Mouse (Mus musculus) lung, adult 2 months (tissue): ENCODE data around the gene Adamtsl5.

Source experiments
- CTCF ChIP-seq: fragments of 200-500 bp; IDR thresholded peaks from 2 replicates; pipeline ENCODE4 v1.5.1; 2011; ENCODE audit warnings: mild to moderate bottlenecking, low read length, control low read depth; ENCODE audit not compliant: insufficient read depth
- POLR2A ChIP-seq: fragments of 200-500 bp; IDR thresholded peaks from 2 replicates; pipeline ENCODE4 v1.6.1; 2011; ENCODE audit warnings: low read depth, mild to moderate bottlenecking, control low read depth, low read length, borderline replicate concordance; ENCODE audit errors: extremely low read depth

GRCm38 (mm10) chr10:80367954-80368353 is 19.7 kb upstream of the Adamtsl5 start:
- TF ChIP-seq POLR2A (no peak), CTCF (no peak)
